Mouse (Mus musculus) olfactory bulb, adult 2 months (tissue): ENCODE measurements at regions not wholly inside any gene's neighbourhood (a gene's known extent, or its start where the extent isn't known, plus 50 kb on each side); places are given as distances from the start of the nearest gene placed in this dataset.

Experiments
- H3K27ac ChIP-seq: fragments of 200-500 bp; 2 replicates; pipeline ENCODE4 v1.5.1; 2012; ENCODE audit warnings: low read depth, low read length; ENCODE audit not compliant: insufficient read depth
- H3K4me1 ChIP-seq: fragments of 200-500 bp; 2 replicates; pipeline ENCODE4 v1.6.1; 2012; ENCODE audit warnings: low read length; ENCODE audit not compliant: control insufficient read depth, insufficient read depth
- H3K4me3 ChIP-seq: fragments of 200-500 bp; 2 replicates; pipeline ENCODE4 v1.5.1; 2012; ENCODE audit warnings: mild to moderate bottlenecking, low read depth, low read length, moderate library complexity; ENCODE audit not compliant: insufficient read depth
- CTCF ChIP-seq: fragments of 200-500 bp; IDR thresholded peaks from 2 replicates; pipeline ENCODE4 v1.5.1; 2012; ENCODE audit warnings: low read depth, mild to moderate bottlenecking, low read length, moderate library complexity; ENCODE audit not compliant: insufficient read depth
- POLR2A ChIP-seq: fragments of 200-500 bp; IDR thresholded peaks from 2 replicates; pipeline ENCODE4 v1.6.1; 2012; ENCODE audit warnings: mild to moderate bottlenecking, low read depth, low read length, moderate library complexity; ENCODE audit not compliant: insufficient read depth
- WGBS: fragments of 180-500 bp; shearing (Covaris S2); methylation state at CpG from one replicate; pipeline ENCODE4 v1.1.7; 2018; 5-methylcytosine and 5-hydroxymethylcytosine counted together

GRCm38 (mm10) chr1:137176696-137177095, 216.4 kb upstream of the Nr5a2 start:
- TF ChIP-seq POLR2A (no peak), CTCF (no peak)
- Histone ChIP-seq H3K4me3 (no peak overlapping the region), H3K27ac (no peak overlapping the region), H3K4me1 (no peaks in the 10 kb centered on the region)
- WGBS = 79% methylated on average over 15 of the region's 15 CpGs

GRCm38 (mm10) chr1:137174081-137174480, 213.8 kb upstream of the Nr5a2 start:
- no peak overlapping the region for H3K4me3 ChIP-seq
- TF ChIP-seq POLR2A = no peak
- no peak for TF ChIP-seq CTCF
- no peak overlapping the region for H3K27ac ChIP-seq
- H3K4me1 ChIP-seq = no peaks in the 10 kb centered on the region
- 55% methylated on average over 5 of the region's 5 CpGs for WGBS

- Histone ChIP-seq H3K27ac (no peak overlapping the region), H3K4me3 (no peak overlapping the region), H3K4me1 (no peaks in the 10 kb centered on the region)
- TF ChIP-seq POLR2A = no peak
- TF ChIP-seq CTCF = no peak
- 92% methylated on average over 6 of the region's 6 CpGs for WGBS
These were observed 211.9 kb upstream of the Nr5a2 start for GRCm38 (mm10) chr1:137172128-137172527.

GRCm38 (mm10) chr1:137171451-137171850, 211.2 kb upstream of the Nr5a2 start:
- H3K4me1 ChIP-seq = no peaks in the 10 kb centered on the region
- no peak for TF ChIP-seq POLR2A
- TF ChIP-seq CTCF = no peak
- no peak overlapping the region for H3K27ac ChIP-seq
- H3K4me3 ChIP-seq = no peak overlapping the region
- WGBS = 86% methylated on average over 5 of the region's 5 CpGs

- no peak for TF ChIP-seq CTCF
- Histone ChIP-seq H3K4me3 (no peak overlapping the region), H3K27ac (no peak overlapping the region), H3K4me1 (no peaks in the 10 kb centered on the region)
- WGBS = 69% methylated on average over 3 of the region's 3 CpGs
These were observed 187.6 kb upstream of the Nr5a2 start for GRCm38 (mm10) chr1:137147891-137148290.

- 89% methylated on average over 13 of the region's 13 CpGs for WGBS
- TF ChIP-seq CTCF (no peak), POLR2A (no peak)
- Histone ChIP-seq H3K4me1 (no peaks in the 10 kb centered on the region), H3K4me3 (no peak overlapping the region), H3K27ac (no peak overlapping the region)
These were observed 181.8 kb upstream of the Nr5a2 start for GRCm38 (mm10) chr1:137141879-137142570.

GRCm38 (mm10) chr1:137141372-137141771, 181.1 kb upstream of the Nr5a2 start:
- TF ChIP-seq CTCF (no peak), POLR2A (no peak)
- no peak overlapping the region for H3K27ac ChIP-seq
- no peak overlapping the region for H3K4me3 ChIP-seq
- H3K4me1 ChIP-seq = no peaks in the 10 kb centered on the region
- 95% methylated on average over 5 of the region's 5 CpGs for WGBS

GRCm38 (mm10) chr1:137136156-137136555, 175.9 kb upstream of the Nr5a2 start:
- no peak overlapping the region for H3K27ac ChIP-seq
- WGBS = 68% methylated on average over 7 of the region's 7 CpGs
- H3K4me3 ChIP-seq = no peak overlapping the region
- TF ChIP-seq POLR2A (no peak), CTCF (no peak)
- no peaks in the 10 kb centered on the region for H3K4me1 ChIP-seq

GRCm38 (mm10) chr1:137133734-137134133, 173.5 kb upstream of the Nr5a2 start:
- Histone ChIP-seq H3K4me3 (no peak overlapping the region), H3K27ac (no peak overlapping the region), H3K4me1 (no peaks in the 10 kb centered on the region)
- TF ChIP-seq CTCF (no peak), POLR2A (no peak)
- 64% methylated on average over 7 of the region's 7 CpGs for WGBS

GRCm38 (mm10) chr1:137130264-137130663, 170.0 kb upstream of the Nr5a2 start:
- 70% methylated on average over 3 of the region's 3 CpGs for WGBS
- no peak overlapping the region for H3K4me3 ChIP-seq
- no peaks in the 10 kb centered on the region for H3K4me1 ChIP-seq
- no peak overlapping the region for H3K27ac ChIP-seq
- TF ChIP-seq CTCF = no peak
